Mouse (Mus musculus) liver, embryonic 12.5 days (tissue): ENCODE measurements around the gene Aplnr. TPM values are rescaled to one million over a fixed set of nuclear protein-coding genes. Genes with fewer than 3 reads are reported as not detected.

Experiments
- ATAC-seq: fragments of 200-750 bp; cut with Nextera tagmentation; 2 replicates; pipeline ENCODE4 v1.8.0; 2017; ENCODE audit warnings: moderate number of reproducible peaks, mild to moderate bottlenecking, moderate library complexity
- H3K27ac ChIP-seq: fragments of 300-500 bp; sonication (generic); 2 replicates; pipeline ENCODE4 v1.5.1; 2016; ENCODE audit warnings: mild to moderate bottlenecking
- H3K27me3 ChIP-seq: fragments of 300-500 bp; sonication (generic); replicated peaks from 2 replicates; pipeline ENCODE4 v1.6.1; 2016; ENCODE audit warnings: mild to moderate bottlenecking, moderate library complexity
- H3K36me3 ChIP-seq: fragments of 300-500 bp; sonication (generic); 2 replicates; pipeline ENCODE4 v1.6.1; 2016; ENCODE audit warnings: mild to moderate bottlenecking, moderate library complexity
- H3K4me1 ChIP-seq: fragments of 300-500 bp; sonication (generic); 2 replicates; pipeline ENCODE4 v1.6.1; 2016
- H3K4me2 ChIP-seq: fragments of 300-500 bp; sonication (generic); 2 replicates; pipeline ENCODE4 v1.6.1; 2016; ENCODE audit warnings: mild to moderate bottlenecking, moderate library complexity
- H3K4me3 ChIP-seq: fragments of 300-500 bp; sonication (generic); 2 replicates; pipeline ENCODE4 v1.5.1; 2016; ENCODE audit warnings: mild to moderate bottlenecking, moderate library complexity
- H3K9ac ChIP-seq: fragments of 300-500 bp; sonication (generic); 2 replicates; pipeline ENCODE4 v1.6.1; 2016; ENCODE audit warnings: mild to moderate bottlenecking, moderate library complexity
- H3K9me3 ChIP-seq: fragments of 300-500 bp; sonication (generic); replicated peaks from 2 replicates; pipeline ENCODE4 v1.6.1; 2016; ENCODE audit warnings: mild to moderate bottlenecking, moderate library complexity
- WGBS: fragments of 180-500 bp; shearing (Covaris S2); methylation state at CpG from one replicate; pipeline ENCODE4 v1.1.7; 2016; ENCODE audit not compliant: insufficient replicate concordance; 5-methylcytosine and 5-hydroxymethylcytosine counted together
- polyA plus RNA-seq: library from polyadenylated mRNA; unstranded; fragments of >200 nt; fragmentation: Nextera tagmentation; extraction: Ambion mirVana; gene quantifications from 2 replicates; pipeline ENCODE4 v1.2.1, GENCODE M21; 2016

The Aplnr gene
- polyA plus RNA-seq, 1 experiment from 2014 or later: 5.3 TPM

GRCm38 (mm10) chr2:85163311-85164047 lies 27.5 kb downstream of the Aplnr start:
- H3K27me3 ChIP-seq: no peaks in the 10 kb centered on the region
- no peaks in the 10 kb centered on the region for H3K4me1 ChIP-seq
- H3K9ac ChIP-seq: no peak overlapping the region
- no peak overlapping the region for H3K4me3 ChIP-seq
- H3K27ac ChIP-seq: no peak overlapping the region
- H3K4me2 ChIP-seq: no peak overlapping the region
- no peaks in the 10 kb centered on the region for H3K9me3 ChIP-seq
- WGBS: 22% methylated on average over 7 of the region's 7 CpGs
- H3K36me3 ChIP-seq: no peaks in the 10 kb centered on the region
- ATAC-seq: peak; percentile 35; the same call in 1 of the 2 replicates

GRCm38 (mm10) chr2:85167624-85168023 lies 31.6 kb downstream of the Aplnr start:
- no peaks in the 10 kb centered on the region for H3K27me3 ChIP-seq
- no peaks in the 10 kb centered on the region for H3K36me3 ChIP-seq
- H3K9me3 ChIP-seq: no peaks in the 10 kb centered on the region
- 27% methylated on average over 1 of the region's 1 CpGs for WGBS
- ATAC-seq: no peak
- H3K27ac ChIP-seq: no peak overlapping the region
- H3K4me2 ChIP-seq: no peak overlapping the region
- H3K4me3 ChIP-seq: no peak overlapping the region
- H3K4me1 ChIP-seq: no peaks in the 10 kb centered on the region
- H3K9ac ChIP-seq: no peak overlapping the region

GRCm38 (mm10) chr2:85168327-85168726 lies 32.3 kb downstream of the Aplnr start:
- Histone ChIP-seq H3K27me3 (no peaks in the 10 kb centered on the region), H3K9me3 (no peaks in the 10 kb centered on the region), H3K4me3 (no peak overlapping the region), H3K4me1 (no peaks in the 10 kb centered on the region), H3K9ac (no peak overlapping the region), H3K27ac (no peak overlapping the region), H3K4me2 (no peak overlapping the region), H3K36me3 (no peaks in the 10 kb centered on the region)
- 15% methylated on average over 1 of the region's 1 CpGs for WGBS
- ATAC-seq: no peak

- no peak overlapping the region for H3K4me3 ChIP-seq
- H3K9ac ChIP-seq: no peak overlapping the region
- H3K4me1 ChIP-seq: no peaks in the 10 kb centered on the region
- no peaks in the 10 kb centered on the region for H3K36me3 ChIP-seq
- WGBS: 36% methylated on average over 3 of the region's 3 CpGs
- no peaks in the 10 kb centered on the region for H3K9me3 ChIP-seq
- H3K27ac ChIP-seq: no peak overlapping the region
- H3K4me2 ChIP-seq: no peak overlapping the region
- ATAC-seq: no peak
- no peaks in the 10 kb centered on the region; the same call in 1 of the 2 replicates for H3K27me3 ChIP-seq
Observed at GRCm38 (mm10) chr2:85172071-85172762, 36.2 kb downstream of the Aplnr start.

GRCm38 (mm10) chr2:85172763-85173103 lies 36.7 kb downstream of the Aplnr start:
- no peak overlapping the region for H3K4me2 ChIP-seq
- no peaks in the 10 kb centered on the region; the same call in 1 of the 2 replicates for H3K27me3 ChIP-seq
- no peak overlapping the region for H3K27ac ChIP-seq
- no peak overlapping the region for H3K4me3 ChIP-seq
- no peaks in the 10 kb centered on the region for H3K36me3 ChIP-seq
- 44% methylated on average over 2 of the region's 2 CpGs for WGBS
- no peak for ATAC-seq
- H3K9ac ChIP-seq: no peak overlapping the region
- no peaks in the 10 kb centered on the region for H3K9me3 ChIP-seq
- H3K4me1 ChIP-seq: no peaks in the 10 kb centered on the region

GRCm38 (mm10) chr2:85173545-85173944 lies 37.5 kb downstream of the Aplnr start:
- Histone ChIP-seq H3K9me3 (no peaks in the 10 kb centered on the region), H3K4me2 (no peak overlapping the region), H3K9ac (no peak overlapping the region), H3K27me3 (no peaks in the 10 kb centered on the region; the same call in 1 of the 2 replicates), H3K4me3 (no peak overlapping the region), H3K4me1 (no peaks in the 10 kb centered on the region), H3K27ac (no peak overlapping the region), H3K36me3 (no peaks in the 10 kb centered on the region)
- WGBS: 67% methylated on average over 6 of the region's 6 CpGs
- ATAC-seq: no peak

- no peak overlapping the region for H3K27ac ChIP-seq
- no peak for ATAC-seq
- no peak overlapping the region for H3K9ac ChIP-seq
- 41% methylated on average over 4 of the region's 4 CpGs for WGBS
- H3K4me3 ChIP-seq: no peak overlapping the region
- no peaks in the 10 kb centered on the region for H3K9me3 ChIP-seq
- H3K36me3 ChIP-seq: no peaks in the 10 kb centered on the region
- H3K4me2 ChIP-seq: no peak overlapping the region
- no peaks in the 10 kb centered on the region; the same call in 1 of the 2 replicates for H3K27me3 ChIP-seq
- H3K4me1 ChIP-seq: no peaks in the 10 kb centered on the region
Observed at GRCm38 (mm10) chr2:85178139-85178800, 42.2 kb downstream of the Aplnr start.

- ATAC-seq: no peak
- no peak overlapping the region for H3K27ac ChIP-seq
- H3K9me3 ChIP-seq: no peaks in the 10 kb centered on the region
- no peaks in the 10 kb centered on the region for H3K36me3 ChIP-seq
- H3K9ac ChIP-seq: no peak overlapping the region
- H3K4me2 ChIP-seq: no peak overlapping the region
- WGBS: 76% methylated on average over 6 of the region's 6 CpGs
- H3K27me3 ChIP-seq: no peaks in the 10 kb centered on the region
- no peaks in the 10 kb centered on the region for H3K4me1 ChIP-seq
- H3K4me3 ChIP-seq: no peak overlapping the region
Observed at GRCm38 (mm10) chr2:85187582-85188151, 51.6 kb downstream of the Aplnr start.

Other genes starting within 250 kb of the Aplnr start
- gene Rtn4rl2, start 249.5 kb upstream of the Aplnr start, polyA plus RNA-seq: 0.29 and 0.31 TPM in 2 replicates
- 127 and 128 TPM in 2 replicates for gene Slc43a3, start 199.6 kb upstream of the Aplnr start, polyA plus RNA-seq
- 27.7 and 79.1 TPM in 2 replicates for gene Prg2, start 155.8 kb upstream of the Aplnr start, polyA plus RNA-seq
- 3.1 and 7.1 TPM in 2 replicates for gene Prg3, start 148.0 kb upstream of the Aplnr start, polyA plus RNA-seq
- 228 and 230 TPM in 2 replicates for gene Ssrp1, start 99.0 kb upstream of the Aplnr start, polyA plus RNA-seq
- 0.30 and 0.61 TPM in 2 replicates for gene P2rx3, start 98.8 kb upstream of the Aplnr start, polyA plus RNA-seq
- 7.9 and 8.7 TPM in 2 replicates for gene Tnks1bp1, start 88.2 kb upstream of the Aplnr start, polyA plus RNA-seq
- gene Lrrc55, start 61.0 kb downstream of the Aplnr start, polyA plus RNA-seq: 0.05 and 0.11 TPM in 2 replicates
- gene Olfr987, start 203.1 kb downstream of the Aplnr start, polyA plus RNA-seq: not detected in 2 replicates
- gene Olfr988, start 227.0 kb downstream of the Aplnr start, polyA plus RNA-seq: not detected in 2 replicates